Mouse (Mus musculus) kidney, postnatal 0 days (tissue): ENCODE results near the gene Olfr692. TPM values are rescaled to one million over a fixed set of nuclear protein-coding genes. Genes with fewer than 3 reads are reported as not detected.

Experiments used
- ATAC-seq: fragments of 200-750 bp; cut with Nextera tagmentation; replicated peaks from 2 replicates; pipeline ENCODE4 v1.8.0; 2017; ENCODE audit warnings: low read depth, moderate number of reproducible peaks, moderate TSS enrichment, moderate library complexity; ENCODE audit not compliant: low FRiP score
- DNase-seq: peaks from one replicate; pipeline ENCODE4 v3.0.0-alpha.2; 2016; ENCODE audit warnings: low spot score
- H3K27ac ChIP-seq: fragments of 300-500 bp; sonication (generic); 2 replicates; pipeline ENCODE4 v1.5.1; 2014; ENCODE audit warnings: mild to moderate bottlenecking
- H3K27me3 ChIP-seq: fragments of 300-500 bp; sonication (generic); 2 replicates; pipeline ENCODE4 v1.6.1; 2014; ENCODE audit warnings: low read length, mixed read lengths; ENCODE audit not compliant: insufficient read depth
- H3K36me3 ChIP-seq: fragments of 300-500 bp; sonication (generic); 2 replicates; pipeline ENCODE4 v1.6.1; 2014; ENCODE audit warnings: low read length, mixed read lengths; ENCODE audit not compliant: insufficient read depth
- H3K4me1 ChIP-seq: fragments of 300-500 bp; sonication (generic); replicated peaks from 2 replicates; pipeline ENCODE4 v1.6.1; 2014; ENCODE audit warnings: antibody characterized with exemption, low read length, mixed read lengths; ENCODE audit not compliant: insufficient read depth
- H3K4me2 ChIP-seq: fragments of 300-500 bp; sonication (generic); 2 replicates; pipeline ENCODE4 v1.6.1; 2014; ENCODE audit warnings: mild to moderate bottlenecking, low read length, moderate library complexity, mixed read lengths
- H3K4me3 ChIP-seq: fragments of 300-500 bp; sonication (generic); replicated peaks from 2 replicates; pipeline ENCODE4 v1.5.1; 2014; ENCODE audit warnings: low read depth, low read length
- H3K9ac ChIP-seq: fragments of 300-500 bp; sonication (generic); 2 replicates; pipeline ENCODE4 v1.6.1; 2014; ENCODE audit warnings: low read depth, low read length
- H3K9me3 ChIP-seq: fragments of 300-500 bp; sonication (generic); replicated peaks from 2 replicates; pipeline ENCODE4 v1.6.1; 2016; ENCODE audit warnings: low read length, inconsistent platforms, mixed read lengths
- CTCF ChIP-seq: IDR thresholded peaks from 2 replicates; pipeline ENCODE4 v1.5.1; 2016; ENCODE audit warnings: antibody characterized with exemption, low read depth, mild to moderate bottlenecking, moderate library complexity
- WGBS: fragments of 180-500 bp; shearing (Covaris S2); extraction: QIAGEN DNeasy Blood & Tissue Kit; methylation state at CpG from one replicate; pipeline ENCODE4 v1.1.7; 2014; 5-methylcytosine and 5-hydroxymethylcytosine counted together
- polyA plus RNA-seq: library from polyadenylated mRNA; unstranded; fragments of >200 nt; fragmentation: Nextera tagmentation; extraction: Ambion mirVana; gene quantifications from 2 replicates; pipeline ENCODE4 v1.2.1, GENCODE M21; 2015

Olfr692 gene
- polyA plus RNA-seq, 1 experiment from 2014 or later: not detected

GRCm38 (mm10) chr7:105380329-105380728 is 12.3 kb downstream of the Olfr692 start:
- no peak for TF ChIP-seq CTCF
- Histone ChIP-seq H3K4me1 (no peaks in the 10 kb centered on the region), H3K27me3 (no peaks in the 10 kb centered on the region), H3K4me2 (no peak overlapping the region), H3K9me3 (no peaks in the 10 kb centered on the region), H3K9ac (no peak overlapping the region), H3K4me3 (no peak overlapping the region), H3K27ac (no peak overlapping the region), H3K36me3 (peaks cover 57% of the 10 kb centered on the region)
- 95% methylated on average over 3 of the region's 3 CpGs for WGBS
- DNase-seq (no peak), ATAC-seq (no peak)

DNA sequence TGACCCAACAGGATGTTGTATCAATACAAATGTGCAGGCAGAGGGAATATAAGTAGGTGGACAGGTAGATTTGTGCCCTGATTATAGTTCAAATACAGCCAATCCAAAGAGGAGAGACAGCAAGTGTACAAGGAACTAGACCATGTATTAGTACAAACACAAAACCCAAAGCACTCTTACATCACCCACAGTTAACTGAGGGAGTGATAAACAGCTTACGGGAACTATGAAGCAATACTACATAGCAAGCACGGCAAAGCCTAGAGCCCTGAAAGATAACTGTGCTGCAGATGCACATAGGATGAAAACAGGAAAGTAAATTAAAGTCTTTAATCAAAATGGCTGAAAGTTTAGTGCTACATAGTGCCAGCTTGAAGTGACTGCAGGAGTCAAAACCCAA is 19.7 kb downstream of the Olfr692 start:
- H3K9ac ChIP-seq: no peak overlapping the region
- DNase-seq (no peak), ATAC-seq (no peak)
- no peak overlapping the region for H3K4me3 ChIP-seq
- 96% methylated on average over 2 of the region's 2 CpGs for WGBS
- H3K27ac ChIP-seq: no peak overlapping the region
- H3K4me1 ChIP-seq: no peaks in the 10 kb centered on the region
- H3K4me2 ChIP-seq: no peak overlapping the region
- peaks cover 55% of the 10 kb centered on the region for H3K36me3 ChIP-seq
- TF ChIP-seq CTCF: no peak
- no peaks in the 10 kb centered on the region for H3K27me3 ChIP-seq
- no peaks in the 10 kb centered on the region for H3K9me3 ChIP-seq

- Histone ChIP-seq H3K4me2 (no peak overlapping the region), H3K27ac (no peak overlapping the region), H3K9ac (no peak overlapping the region), H3K9me3 (no peaks in the 10 kb centered on the region), H3K36me3 (peaks cover 33% of the 10 kb centered on the region), H3K4me1 (no peaks in the 10 kb centered on the region), H3K4me3 (no peak overlapping the region), H3K27me3 (no peaks in the 10 kb centered on the region)
- ATAC-seq (no peak), DNase-seq (no peak)
- WGBS: 85% methylated on average over 2 of the region's 2 CpGs
- no peak for TF ChIP-seq CTCF
Measured at GRCm38 (mm10) chr7:105390236-105390635, 22.2 kb downstream of the Olfr692 start.

GRCm38 (mm10) chr7:105394606-105395005 is 26.6 kb downstream of the Olfr692 start:
- 81% methylated on average over 1 of the region's 1 CpGs for WGBS
- H3K27me3 ChIP-seq: no peaks in the 10 kb centered on the region
- TF ChIP-seq CTCF: no peak
- no peak for DNase-seq
- H3K27ac ChIP-seq: no peak overlapping the region
- no peaks in the 10 kb centered on the region for H3K9me3 ChIP-seq
- ATAC-seq: no peak
- H3K4me2 ChIP-seq: no peak overlapping the region
- no peak overlapping the region for H3K9ac ChIP-seq
- no peak overlapping the region for H3K4me3 ChIP-seq
- peaks cover 6% of the 10 kb centered on the region; the same call in 1 of the 2 replicates for H3K36me3 ChIP-seq
- no peaks in the 10 kb centered on the region for H3K4me1 ChIP-seq

DNA sequence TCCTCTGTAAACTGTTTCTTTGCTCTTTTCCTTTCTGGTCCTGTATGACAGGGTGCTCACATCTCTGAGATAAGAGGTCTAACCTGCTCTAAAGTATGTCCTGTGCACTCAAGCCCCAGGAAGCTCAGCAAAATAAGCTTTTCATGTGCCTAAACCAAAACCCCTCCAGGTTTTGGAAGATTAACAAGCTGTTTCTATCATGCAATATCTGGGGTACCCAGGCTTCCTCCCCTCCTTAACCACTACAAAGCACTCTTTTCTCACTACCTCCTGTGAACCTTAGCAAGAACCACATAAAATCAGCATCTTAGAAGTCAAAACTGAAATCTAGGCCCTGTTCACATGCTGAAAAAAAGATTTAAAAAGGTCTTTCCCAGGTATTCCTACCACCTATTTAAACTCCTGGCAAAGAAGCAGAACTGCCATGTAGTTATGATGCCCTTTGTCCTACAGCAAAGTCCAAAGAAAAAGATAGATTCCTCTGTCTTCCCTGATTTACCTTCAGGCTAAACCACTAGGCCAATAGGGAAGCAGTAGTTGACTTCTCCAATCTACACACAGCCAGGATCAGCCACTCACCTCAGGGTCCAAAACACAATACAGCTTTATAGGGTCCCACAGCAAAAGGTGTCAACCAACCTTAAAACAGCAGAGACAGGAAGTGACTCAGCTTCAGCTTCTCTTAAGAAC is 27.2 kb downstream of the Olfr692 start:
- Histone ChIP-seq H3K4me1 (no peaks in the 10 kb centered on the region), H3K27ac (no peak overlapping the region), H3K4me2 (no peak overlapping the region), H3K9ac (no peak overlapping the region), H3K27me3 (no peaks in the 10 kb centered on the region), H3K36me3 (no peaks in the 10 kb centered on the region), H3K4me3 (no peak overlapping the region), H3K9me3 (no peaks in the 10 kb centered on the region)
- DNase-seq (no peak), ATAC-seq (no peak)
- TF ChIP-seq CTCF: no peak

- Histone ChIP-seq H3K4me2 (no peak overlapping the region), H3K4me3 (no peak overlapping the region), H3K9ac (no peak overlapping the region), H3K4me1 (no peaks in the 10 kb centered on the region), H3K9me3 (no peaks in the 10 kb centered on the region), H3K27me3 (no peaks in the 10 kb centered on the region), H3K27ac (no peak overlapping the region), H3K36me3 (no peaks in the 10 kb centered on the region)
- TF ChIP-seq CTCF: no peak
- ATAC-seq: no peak
- no peak for DNase-seq
Measured at GRCm38 (mm10) chr7:105396126-105396525, 28.1 kb downstream of the Olfr692 start.
